Mouse (Mus musculus) cortical plate, adult 2 months (tissue): Measurements from ENCODE around the gene Tmem128. TPM values are rescaled to one million over a fixed set of nuclear protein-coding genes. Genes with fewer than 3 reads are reported as not detected.
A peak's percentile ranks its signal among the peaks of the same experiment; 100 is the strongest.

Experiments used
- H3K27ac ChIP-seq: fragments of 200-500 bp; 2 replicates; pipeline ENCODE4 v1.5.1; 2012; ENCODE audit warnings: low read length, control low read depth, inconsistent platforms; ENCODE audit not compliant: insufficient read depth
- H3K4me1 ChIP-seq: fragments of 200-500 bp; 2 replicates; pipeline ENCODE4 v1.6.1; 2011; ENCODE audit warnings: low read length; ENCODE audit not compliant: control insufficient read depth, insufficient read depth
- H3K4me3 ChIP-seq: fragments of 200-500 bp; 2 replicates; pipeline ENCODE4 v1.5.1; 2011; ENCODE audit warnings: mild to moderate bottlenecking, low read length, control low read depth; ENCODE audit not compliant: insufficient read depth
- CTCF ChIP-seq: fragments of 200-500 bp; IDR thresholded peaks from 2 replicates; pipeline ENCODE4 v1.5.1; 2011; ENCODE audit warnings: mild to moderate bottlenecking, control low read depth, low read length; ENCODE audit not compliant: insufficient read depth; ENCODE audit errors: extremely low read depth
- POLR2A ChIP-seq: fragments of 200-500 bp; IDR thresholded peaks from 2 replicates; pipeline ENCODE4 v1.6.1; 2011; ENCODE audit warnings: mild to moderate bottlenecking, low read length, control low read depth; ENCODE audit not compliant: insufficient read depth; ENCODE audit errors: extremely low read depth
- polyA plus RNA-seq: library from polyadenylated mRNA; depleted of rRNA; stranded (reverse); fragments of >200 nt; gene quantifications from 2 replicates; pipeline ENCODE4 v1.2.3, GENCODE M21; 2012; rRNA removed

Gene Tmem128
- polyA plus RNA-seq, 1 experiment = 47.5 TPM

DNA sequence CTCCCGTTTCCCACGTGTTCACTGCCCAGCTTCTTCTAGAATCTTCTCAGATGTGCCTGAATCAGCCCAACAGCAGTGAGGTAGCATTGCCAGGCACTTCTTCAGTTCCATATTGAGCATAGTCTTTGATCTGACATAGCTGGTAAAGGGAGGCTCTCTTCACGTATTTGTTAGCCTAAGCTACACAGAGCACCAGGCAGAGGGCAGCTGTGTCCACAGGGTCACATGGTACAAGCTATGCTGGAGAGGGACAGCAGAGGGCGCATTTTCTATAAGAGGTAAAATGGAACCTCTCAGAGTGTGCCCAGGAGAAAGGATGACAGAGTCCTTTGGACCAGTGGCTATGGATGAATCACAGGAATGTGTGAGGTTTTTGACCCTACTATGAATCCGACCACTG is 48.9 kb downstream of the Tmem128 start:
- Histone ChIP-seq H3K4me1 (no peaks in the 10 kb centered on the region), H3K4me3 (no peak overlapping the region), H3K27ac (no peak overlapping the region)
- TF ChIP-seq CTCF = peak; percentile 59
- TF ChIP-seq POLR2A = no peak

DNA sequence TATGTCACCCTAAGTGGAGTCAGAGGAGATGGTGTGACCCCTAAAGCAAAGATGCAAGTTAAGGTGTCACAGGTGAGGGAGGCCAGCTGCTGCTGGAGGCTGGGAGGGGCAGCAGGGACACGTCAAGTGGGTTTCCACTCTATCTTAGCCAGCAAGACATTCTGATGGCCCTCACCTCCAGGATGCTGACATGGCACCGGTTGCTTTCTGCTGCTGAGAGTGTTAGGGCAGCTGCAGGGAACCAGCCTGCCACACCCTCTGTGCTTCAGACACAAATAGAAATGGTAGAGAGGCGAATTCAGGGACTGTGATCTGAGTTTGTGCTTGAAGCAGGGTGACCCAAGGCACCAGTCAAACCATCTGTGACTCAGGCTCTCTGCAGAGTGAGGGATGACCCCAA is 49.8 kb downstream of the Tmem128 start:
- no peak overlapping the region for H3K27ac ChIP-seq
- no peak overlapping the region for H3K4me3 ChIP-seq
- TF ChIP-seq POLR2A (no peak), CTCF (no peak)

More for the DNA sequence above, 49.8 kb downstream of the Tmem128 start:
- H3K4me1 ChIP-seq = no peaks in the 10 kb centered on the region

Other genes with a start within 250 kb of the Tmem128 start
- gene Stx18, start 221.4 kb upstream of the Tmem128 start, polyA plus RNA-seq = 47.3 and 50.4 TPM in 2 replicates
- 314 and 320 TPM in 2 replicates for gene Nsg1, start 100.3 kb upstream of the Tmem128 start, polyA plus RNA-seq
- 19.0 and 20.6 TPM in 2 replicates for gene Zbtb49, start 39.7 kb upstream of the Tmem128 start, polyA plus RNA-seq
- 14.3 and 15.5 TPM in 2 replicates for gene Lyar, start 39.7 kb upstream of the Tmem128 start, polyA plus RNA-seq
- 0.02 TPM in 1 of 2 replicates, not detected in the other for gene Otop1, start 15.8 kb downstream of the Tmem128 start, polyA plus RNA-seq
- gene Drd5, start 59.2 kb downstream of the Tmem128 start, polyA plus RNA-seq = 0.84 and 2.6 TPM in 2 replicates
- gene Slc2a9, start 243.0 kb downstream of the Tmem128 start, polyA plus RNA-seq = 0.79 and 1.1 TPM in 2 replicates